Mouse (Mus musculus): ENCODE results near the gene Foxred1.
A peak's percentile ranks its signal among the peaks of the same experiment; 100 is the strongest.

Gene Foxred1

DNA sequence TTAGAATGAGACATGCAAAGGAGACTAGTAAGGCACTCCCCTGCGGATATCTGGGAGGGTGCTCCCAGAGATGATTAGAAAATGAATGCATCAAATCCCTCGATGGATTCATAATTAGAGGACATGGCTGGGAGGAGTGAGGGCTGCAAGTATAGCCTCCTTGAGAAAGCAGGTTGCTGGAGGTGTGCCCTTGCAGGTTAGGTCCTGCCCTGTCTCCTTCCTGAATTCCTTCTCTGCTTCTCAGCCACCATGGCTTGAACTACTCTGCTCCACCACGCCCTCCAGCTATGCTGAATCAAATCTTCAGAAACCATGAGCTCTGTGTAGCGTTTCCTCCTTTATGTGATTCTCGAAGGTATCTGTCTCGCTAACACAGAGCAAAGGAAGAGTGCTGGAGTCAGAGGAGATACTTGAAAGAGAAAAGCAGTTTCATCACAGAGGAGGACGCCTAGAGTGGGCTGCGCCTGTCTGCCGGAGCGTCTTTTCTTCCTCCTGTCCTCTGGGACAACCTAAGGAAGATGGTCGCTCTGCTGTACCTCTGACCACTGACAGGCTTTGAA is 17.8 kb downstream of the Foxred1 start:
- no peak for DNase-seq (ENCODE audit: low spot score)

DNA sequence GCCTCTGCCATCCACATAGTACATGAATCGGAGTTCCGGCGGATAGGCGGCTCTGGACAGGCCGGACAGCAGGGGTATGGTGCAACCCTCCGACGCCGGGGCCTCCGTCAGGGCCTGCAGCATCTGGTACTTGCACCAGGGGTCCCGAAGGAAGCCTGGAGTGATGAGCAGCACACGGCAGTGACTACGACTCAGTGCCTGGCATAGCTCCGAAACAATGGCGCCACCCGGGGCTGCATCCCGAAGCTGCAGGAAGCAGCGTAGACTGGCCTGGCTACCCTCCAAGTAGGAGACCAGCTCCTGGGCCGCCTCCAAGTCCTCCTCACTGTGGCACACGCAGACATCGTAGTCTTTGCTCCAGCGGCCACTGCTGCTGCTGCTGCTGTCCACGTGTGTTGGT is 22.2 kb downstream of the Foxred1 start:
- DNase-seq (ENCODE audit: low spot score), result no peak

DNA sequence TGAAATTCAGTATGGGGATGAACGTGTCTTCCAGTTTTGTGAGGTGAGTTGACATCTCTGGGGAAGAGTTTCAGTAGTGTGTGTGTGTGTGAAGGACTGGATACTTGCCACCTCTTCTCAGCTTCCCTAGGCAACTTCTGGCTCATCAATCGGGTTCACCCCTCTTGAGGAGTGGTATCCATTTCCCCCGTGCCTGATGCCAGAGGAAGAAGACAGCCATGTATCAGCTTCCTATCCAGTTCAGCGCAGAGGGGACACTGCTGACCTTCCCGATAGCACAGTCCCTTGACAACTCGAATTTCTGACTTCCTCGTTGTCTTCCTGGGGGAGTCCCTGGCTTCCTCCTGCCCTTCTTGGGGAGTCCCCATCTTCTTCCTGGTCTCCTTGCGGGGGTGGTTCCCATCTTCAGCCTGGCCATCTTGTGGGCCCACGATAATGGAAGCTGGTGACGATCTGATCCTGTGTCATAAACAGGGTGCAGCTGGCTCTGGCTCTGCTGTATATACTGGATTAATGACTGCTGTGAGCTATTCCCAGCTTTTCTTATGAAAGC is 23.4 kb downstream of the Foxred1 start:
- no peak for DNase-seq (ENCODE audit: low spot score)

DNA sequence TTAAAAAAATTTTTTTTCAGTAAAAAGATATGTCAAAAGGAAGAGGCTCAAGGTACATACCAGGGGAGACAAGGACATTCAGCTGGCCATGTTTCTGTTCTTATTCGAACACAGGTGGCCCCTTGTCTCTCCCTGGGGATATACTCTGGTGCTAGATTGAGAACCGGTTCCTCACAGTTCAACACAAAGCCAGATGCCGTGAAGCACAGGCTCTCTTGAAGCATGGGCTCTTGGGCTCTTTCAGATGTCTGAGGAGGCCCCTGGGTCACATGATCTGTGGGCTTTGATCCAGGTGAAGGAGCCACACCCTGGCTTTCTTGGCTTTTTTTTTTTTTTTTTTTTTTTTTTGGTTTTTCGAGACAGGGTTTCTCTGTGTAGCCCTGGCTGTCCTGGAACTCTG is 24.4 kb downstream of the Foxred1 start:
- no peak for DNase-seq (ENCODE audit: low spot score)

DNA sequence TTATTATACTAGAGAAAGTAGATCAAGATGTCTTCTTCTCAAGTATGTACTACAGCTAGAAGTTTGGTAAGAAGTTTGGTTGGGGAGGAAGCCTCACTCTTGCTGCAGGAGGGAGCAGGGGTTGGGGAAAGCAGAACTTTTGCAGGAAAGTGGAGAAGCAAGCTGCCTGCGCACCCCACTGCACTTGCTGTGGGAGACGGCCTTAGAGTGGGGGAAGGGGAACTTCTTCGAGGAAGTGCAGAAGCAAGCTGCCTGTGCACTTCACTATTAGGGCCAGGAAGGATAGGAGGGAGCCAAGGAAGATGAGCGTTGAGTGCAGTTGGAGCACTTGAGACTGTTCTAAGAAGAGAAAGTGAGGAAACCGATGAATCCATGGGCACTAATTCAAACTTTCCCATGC is 27.5 kb downstream of the Foxred1 start:
- no peak for DNase-seq (ENCODE audit: low spot score)

DNA sequence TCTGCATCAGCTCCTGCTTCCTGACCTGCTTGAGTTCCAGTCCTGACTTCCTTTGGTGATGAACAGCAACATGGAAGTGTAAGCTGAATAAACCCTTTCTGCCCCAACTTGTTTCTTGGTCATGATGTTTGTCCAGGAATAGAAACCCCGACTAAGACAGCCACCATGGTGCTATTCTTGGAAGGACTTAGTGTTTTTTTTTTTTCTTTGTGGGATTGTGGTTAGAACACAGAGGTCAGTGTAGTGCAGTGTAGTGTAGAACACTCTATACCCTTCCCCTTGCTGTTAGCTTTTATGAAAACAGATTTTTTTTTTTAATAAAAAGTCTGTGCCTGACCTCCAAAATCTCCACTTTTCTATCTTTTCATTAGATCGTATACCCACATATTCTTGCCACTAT is 28.0 kb downstream of the Foxred1 start:
- DNase-seq (ENCODE audit: low spot score), result no peak

DNA sequence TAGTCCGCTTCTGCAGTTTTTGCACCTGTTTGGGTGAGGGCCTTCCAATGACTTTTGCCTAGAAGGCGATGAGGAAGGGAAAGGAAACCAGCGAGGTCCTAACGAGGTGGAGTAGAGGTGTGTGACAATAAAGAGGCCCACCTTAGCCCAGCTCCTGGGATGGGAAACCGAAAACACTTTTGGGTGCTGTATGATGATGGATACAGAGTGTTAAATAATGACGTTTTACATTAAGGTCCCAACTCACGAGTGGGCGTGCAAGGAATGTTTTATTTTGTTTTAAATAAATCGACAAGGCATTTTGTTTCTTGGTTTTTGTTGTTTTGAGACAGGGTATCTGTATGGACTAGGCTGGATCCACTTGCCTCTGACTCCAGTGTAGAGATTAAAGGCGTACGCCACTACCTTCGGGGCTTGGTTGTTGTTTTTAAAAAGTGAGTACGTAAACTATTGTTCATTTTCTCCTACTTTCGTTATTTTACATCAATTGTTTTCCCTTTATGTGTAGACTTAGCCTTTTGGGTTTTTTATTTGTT is 34.7 kb downstream of the Foxred1 start:
- no peak for DNase-seq (ENCODE audit: low spot score)

DNA sequence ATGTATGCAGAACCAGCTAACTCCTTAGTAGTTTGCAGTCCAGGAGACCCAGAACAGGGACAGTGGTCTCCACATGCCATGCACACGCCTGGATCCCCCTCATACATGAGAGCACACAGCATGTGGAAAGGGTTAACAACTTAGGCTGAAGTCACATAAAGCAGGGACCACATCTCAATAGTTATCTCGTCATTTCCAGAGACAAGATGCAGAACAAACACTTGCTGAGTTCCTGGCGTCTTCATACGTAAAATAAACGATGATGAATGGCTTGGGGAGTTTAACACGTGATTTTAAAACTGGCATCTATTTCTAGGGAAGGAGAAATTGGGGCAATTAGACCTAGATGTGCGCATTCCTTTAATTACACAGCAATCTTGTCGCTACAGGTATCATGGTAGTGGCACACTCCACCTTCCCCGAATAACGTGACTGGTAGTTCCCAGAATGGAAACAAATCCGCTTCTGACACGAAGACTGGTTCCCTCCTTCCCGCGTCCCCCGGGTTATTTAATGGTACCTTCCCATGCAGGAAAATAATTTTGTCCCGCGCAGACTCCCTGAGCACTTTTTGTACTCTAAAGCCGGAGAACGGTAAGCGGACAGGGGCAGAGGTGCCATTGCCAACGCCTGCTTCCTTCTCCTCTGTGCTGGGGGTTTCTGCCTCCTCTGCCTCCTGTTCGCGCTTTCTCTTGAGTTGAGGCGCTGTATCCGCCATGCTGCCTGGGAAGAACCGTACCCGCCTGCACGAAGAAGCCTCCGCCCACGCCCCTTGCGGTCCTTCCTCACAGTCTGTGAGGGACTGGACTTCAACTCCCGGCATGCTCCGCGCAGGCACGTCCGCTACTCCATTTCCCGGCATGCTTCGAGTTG is 35.4 kb downstream of the Foxred1 start, which contains the start of gene Dcps:
Gene Dcps, minus strand, starts transcription at position 811 of the 873 bp plus-strand sequence.
- DNase-seq (ENCODE audit: low spot score), result peak; percentile 85

DNA sequence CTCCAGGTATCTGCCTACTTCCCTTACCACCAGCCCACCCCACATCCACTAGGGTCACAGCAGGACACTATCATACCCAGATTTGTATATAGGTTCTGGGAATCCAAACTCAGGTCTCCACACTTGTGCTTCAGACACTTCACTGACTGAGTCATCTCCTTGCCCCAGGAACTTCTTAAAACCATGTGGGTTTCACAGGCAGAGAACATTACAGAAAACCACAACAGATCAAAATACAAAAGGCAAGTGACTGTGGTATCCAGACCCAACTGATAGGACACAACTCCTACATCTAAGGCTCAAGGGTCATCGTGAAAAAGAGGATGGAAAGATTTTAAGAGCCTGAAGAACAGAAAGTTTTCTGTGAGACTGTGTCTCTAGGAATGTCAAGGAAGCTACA is 37.5 kb downstream of the Foxred1 start:
- no peak for DNase-seq (ENCODE audit: low spot score)

DNA sequence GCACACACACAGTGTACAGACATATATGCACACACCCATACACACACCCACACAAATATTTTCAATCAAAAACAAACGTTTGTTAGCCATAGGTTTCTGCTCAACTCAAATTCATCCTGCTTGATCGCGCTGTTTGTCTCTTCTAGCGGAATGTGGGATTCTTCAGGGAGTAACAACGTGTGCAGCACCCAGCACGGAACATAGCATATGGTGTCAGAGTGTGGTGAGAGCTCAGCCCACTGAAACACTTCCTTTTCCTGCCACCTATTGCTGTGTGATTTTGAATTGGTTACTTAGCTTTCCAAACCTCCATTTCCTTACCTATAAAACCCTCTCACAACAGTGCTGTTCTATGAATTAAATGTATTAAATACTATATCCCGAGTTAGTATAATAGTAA is 40.8 kb downstream of the Foxred1 start:
- no peak for DNase-seq (ENCODE audit: low spot score)

DNA sequence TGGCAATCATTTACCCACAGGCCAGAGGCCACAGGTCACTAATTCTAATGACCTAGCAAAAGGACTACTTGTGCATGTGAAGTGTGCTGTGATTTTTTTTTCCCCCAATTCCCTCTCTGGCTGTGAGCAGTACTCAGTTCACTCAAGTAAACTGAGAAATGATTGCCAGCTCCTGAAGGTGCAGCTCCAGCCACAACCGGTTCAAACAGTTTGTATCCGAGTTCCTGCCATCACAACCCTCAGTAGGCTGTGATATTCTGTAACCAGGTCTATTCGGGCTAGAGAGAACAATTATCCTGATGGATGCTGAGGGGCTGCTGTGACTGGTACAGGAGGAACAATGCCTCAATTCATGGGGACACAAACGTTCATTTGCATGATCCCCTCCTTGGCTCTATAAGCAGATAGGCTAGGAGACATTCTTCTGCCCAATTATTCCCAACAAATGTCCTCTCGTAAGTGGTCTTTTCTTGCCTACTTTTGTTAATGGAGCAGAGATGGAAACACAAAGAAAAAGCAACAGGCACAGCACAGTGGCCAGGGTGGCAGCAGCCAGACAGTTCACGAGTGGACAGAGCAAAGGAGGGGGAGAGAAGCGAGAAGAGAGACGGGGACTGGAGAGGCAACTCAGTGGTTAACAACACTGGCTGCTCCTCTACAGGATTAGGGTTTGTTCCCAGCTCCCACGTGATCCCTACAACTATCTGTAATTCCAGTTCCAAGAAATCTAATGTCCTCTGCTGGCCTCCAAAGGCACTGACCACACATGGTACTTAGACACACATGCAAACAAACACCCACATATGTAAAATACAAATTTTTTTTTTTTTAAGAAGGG is 43.8 kb downstream of the Foxred1 start:
- no peak for DNase-seq (ENCODE audit: low spot score)

DNA sequence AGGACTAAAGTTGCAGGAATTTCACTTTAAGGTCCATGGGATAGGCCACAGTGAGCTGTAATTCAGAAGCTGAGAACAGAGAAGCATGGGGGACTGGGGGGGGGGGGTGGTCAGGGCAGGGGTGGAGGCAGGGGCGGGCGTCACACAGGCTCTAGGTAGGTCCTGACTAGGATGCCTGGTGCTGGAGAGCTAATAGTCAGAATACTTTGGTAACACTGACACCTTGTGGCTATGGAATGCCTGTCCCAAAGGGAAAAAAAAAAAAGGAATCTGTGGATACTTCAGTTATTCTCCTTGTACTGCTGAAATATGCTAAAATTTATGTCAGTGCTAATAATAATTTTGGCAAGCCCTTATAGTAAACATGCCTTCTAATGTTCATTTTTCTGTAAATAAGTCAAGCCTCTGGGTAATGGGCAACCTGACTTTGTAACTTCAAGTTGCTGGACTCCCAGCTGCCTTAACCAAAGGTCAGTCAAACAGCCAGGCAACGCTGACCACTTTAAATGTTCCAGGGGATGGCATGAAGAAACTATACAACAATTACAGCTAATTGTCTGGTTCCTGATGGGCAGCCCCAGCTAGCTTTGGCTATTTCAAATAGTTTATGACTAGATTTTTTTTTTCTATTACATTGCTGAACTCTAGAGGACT is 44.6 kb downstream of the Foxred1 start:
- no peak for DNase-seq (ENCODE audit: low spot score)

DNA sequence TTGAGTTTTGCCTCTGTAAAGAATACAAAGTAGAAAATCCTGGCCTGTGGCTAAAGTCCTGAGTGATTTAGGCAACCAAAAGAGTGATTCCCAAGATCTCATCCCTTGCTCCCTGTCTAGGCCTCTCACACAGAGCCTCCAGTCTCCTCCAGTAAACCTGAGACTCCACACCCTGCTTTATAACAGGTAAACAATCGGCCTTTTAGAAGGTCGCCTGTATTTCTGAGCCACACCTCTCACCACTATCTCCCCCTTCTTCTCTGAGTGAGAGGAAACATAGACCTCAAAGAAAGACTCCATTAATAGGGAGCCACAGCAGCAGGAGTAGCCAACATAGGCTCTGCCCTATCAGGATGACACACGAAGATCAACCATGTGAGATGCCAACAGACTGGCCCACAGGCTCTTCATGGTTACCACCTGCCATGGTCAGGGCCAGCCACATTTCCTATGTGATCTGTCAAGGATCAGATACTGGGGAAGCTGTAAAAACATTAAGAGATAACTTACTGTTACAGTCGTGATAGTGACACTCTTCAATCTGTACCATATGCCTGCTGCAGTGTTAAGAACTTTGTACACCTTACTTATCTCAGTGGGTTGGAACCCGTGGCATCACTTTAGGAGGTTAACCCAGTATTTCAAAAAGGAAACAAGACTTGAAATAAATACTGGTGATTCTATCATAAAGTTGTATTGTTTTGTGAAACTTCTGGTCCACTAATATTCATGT is 46.5 kb downstream of the Foxred1 start:
- DNase-seq (ENCODE audit: low spot score), result no peak

DNA sequence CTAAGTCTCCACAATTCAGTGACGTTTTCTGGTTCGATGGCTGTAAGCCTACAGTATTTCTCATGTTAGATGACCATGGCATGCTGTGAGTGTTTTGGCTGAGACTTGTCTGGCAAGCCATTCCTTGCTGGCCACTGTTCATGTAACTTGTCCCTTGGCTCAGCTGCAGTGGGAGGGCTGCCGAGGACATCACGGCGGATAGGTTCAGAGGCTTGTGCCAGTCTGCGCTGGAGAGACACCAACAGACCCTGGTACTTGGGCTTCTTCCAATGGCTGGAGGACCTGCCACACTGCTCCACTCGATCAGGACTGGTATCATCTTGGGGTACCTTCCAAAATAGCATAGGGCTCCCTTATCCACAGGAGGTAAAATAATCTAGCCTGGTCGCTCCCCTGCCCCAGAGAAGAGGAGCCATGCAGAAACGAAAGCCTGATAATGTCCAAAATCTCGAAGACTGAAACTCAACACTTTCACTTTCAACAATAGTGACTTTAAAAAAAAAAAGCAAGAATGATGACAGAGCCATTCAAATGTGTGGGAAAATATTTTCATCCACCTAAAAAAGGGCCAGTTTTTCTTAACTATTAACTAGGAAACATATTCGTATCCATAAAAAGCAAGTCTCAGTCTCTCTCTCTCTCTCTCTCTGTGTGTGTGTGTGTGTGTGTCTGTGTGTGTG is 47.7 kb downstream of the Foxred1 start:
- DNase-seq (ENCODE audit: low spot score), result no peak

DNA sequence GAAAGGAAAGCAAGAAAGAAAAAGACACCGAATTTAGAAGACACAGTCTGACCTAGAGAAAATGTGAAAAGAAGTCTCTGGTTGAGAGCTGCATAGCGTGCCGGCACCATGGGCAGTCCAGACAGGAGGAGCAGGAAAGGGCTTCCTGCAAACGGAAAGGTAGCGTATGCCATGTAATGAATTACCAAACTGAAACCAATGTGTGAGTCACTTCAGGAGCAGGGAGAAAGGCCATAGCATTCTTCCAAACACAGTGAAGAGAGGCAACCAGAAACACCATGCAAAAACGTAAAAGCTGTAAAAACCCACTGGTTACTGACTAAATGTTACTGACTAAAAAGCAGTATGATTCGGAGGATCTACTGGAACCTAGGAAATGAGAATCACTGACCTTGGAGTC is 49.1 kb downstream of the Foxred1 start:
- no peak for DNase-seq (ENCODE audit: low spot score)

DNA sequence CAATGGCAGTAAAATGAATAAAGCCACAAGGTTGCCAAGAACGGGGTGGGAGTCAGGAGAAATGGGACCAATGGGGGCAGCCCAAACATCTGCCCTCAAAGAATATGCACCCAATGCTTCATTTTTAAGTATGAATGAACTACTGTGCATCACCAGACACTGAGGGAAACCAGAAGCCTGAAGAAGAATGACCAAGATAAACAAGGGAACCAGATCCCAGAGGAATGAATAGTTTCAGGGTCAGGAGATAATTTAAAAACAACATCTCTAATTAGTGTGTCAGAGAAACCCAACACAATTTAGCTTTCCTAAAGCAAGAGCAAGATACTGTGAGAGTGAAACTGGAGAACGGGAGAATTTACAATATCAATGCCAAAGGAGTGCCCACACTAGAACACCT is 50.2 kb downstream of the Foxred1 start:
- DNase-seq (ENCODE audit: low spot score), result no peak

DNA sequence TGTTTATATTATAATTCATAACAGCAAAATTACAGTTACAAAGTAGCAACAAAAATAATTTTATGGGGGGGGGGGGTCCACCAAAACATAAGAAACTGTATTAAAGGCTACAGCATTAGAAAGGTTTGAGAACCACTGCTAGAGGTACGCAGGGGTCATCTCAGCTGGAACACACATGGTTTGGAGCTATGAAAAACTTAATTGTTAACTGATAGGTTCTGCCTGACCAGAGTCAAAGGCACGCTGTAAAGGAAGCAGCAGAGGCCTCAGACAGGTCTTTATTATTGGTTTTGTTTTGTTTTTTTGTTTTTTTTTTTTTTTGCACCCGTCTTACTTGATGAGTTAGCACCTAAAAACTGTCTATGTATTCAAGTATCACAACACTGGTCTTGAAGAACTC is 52.4 kb downstream of the Foxred1 start:
- DNase-seq (ENCODE audit: low spot score), result no peak

DNA sequence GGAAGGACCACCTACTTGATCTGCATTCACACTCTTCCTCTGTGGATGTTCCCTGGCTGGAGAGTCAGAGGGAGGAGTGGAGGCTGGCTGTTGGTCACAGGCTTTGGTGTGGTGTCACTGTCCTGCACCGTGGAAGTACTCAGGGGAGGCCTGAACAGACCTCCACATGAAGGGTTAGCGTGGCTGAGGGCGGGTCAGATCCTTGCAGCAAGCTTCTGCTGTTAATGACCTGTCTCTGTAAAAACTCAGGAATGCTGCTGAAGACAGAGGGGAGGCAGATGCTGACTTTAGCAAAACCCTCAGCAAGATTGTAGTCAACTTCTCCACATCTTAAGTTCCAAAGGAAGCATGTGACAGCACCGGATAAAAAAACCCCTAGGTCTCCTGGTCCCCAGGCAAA is 54.0 kb downstream of the Foxred1 start:
- no peak for DNase-seq (ENCODE audit: low spot score)

DNA sequence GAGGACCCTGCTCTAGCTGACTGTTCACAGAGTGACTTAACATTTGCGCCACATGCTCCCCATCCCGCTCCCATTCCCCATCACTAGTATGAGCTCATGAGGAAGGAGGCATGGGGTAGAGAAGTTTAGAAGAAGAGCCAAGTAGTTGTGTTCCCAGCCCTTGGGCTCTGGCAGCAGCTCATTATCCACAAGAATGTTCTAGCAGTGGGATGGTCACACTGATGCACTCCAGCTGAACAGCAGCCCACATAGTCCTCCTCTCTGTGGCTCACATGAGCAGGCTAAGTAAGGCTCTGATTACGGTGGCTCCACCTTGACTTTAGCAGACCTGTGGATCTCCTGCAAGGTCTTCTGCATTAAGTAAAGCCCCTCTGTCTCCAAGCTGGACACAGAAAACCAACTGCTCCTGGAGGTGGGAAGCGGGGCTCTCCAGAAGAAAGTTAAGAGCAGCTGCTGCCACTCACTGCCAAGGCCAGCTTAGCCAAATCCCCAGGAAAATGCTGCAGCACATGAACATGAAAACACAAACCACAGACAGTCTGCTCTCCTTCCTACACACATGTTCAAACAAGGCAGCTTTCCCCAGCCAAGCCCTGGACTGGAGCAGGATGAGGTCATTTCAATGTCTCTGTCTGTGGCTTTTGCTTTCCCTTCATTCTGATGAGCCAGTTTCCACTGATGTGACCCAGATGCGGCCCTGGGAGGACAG is 54.7 kb downstream of the Foxred1 start:
- no peak for DNase-seq (ENCODE audit: low spot score)

All from urinary bladder, postnatal 25 days (tissue).